Mouse (Mus musculus) testis, adult 2 months (tissue): ENCODE data around the gene Rpl32. TPM values are rescaled to one million over a fixed set of nuclear protein-coding genes. Genes with fewer than 3 reads are reported as not detected.

Source experiments
- H3K27ac ChIP-seq: fragments of 200-500 bp; 2 replicates; pipeline ENCODE4 v1.5.1; 2012; ENCODE audit warnings: low read depth, low read length; ENCODE audit not compliant: control insufficient read depth, insufficient read depth
- H3K27me3 ChIP-seq: fragments of 200-500 bp; 2 replicates; pipeline ENCODE4 v1.6.1; 2012; ENCODE audit warnings: mild to moderate bottlenecking, low read length, moderate library complexity; ENCODE audit not compliant: control insufficient read depth, insufficient read depth
- H3K36me3 ChIP-seq: fragments of 200-500 bp; 2 replicates; pipeline ENCODE4 v1.6.1; 2012; ENCODE audit warnings: mild to moderate bottlenecking, low read length; ENCODE audit not compliant: control insufficient read depth, insufficient read depth
- H3K4me1 ChIP-seq: fragments of 200-500 bp; 2 replicates; pipeline ENCODE4 v1.6.1; 2012; ENCODE audit warnings: low read length; ENCODE audit not compliant: control insufficient read depth, insufficient read depth
- H3K4me3 ChIP-seq: fragments of 200-500 bp; 2 replicates; pipeline ENCODE4 v1.5.1; 2012; ENCODE audit warnings: low read depth, mild to moderate bottlenecking, low read length, moderate library complexity, mixed read lengths; ENCODE audit not compliant: control insufficient read depth
- CTCF ChIP-seq: fragments of 200-500 bp; IDR thresholded peaks from 2 replicates; pipeline ENCODE4 v1.5.1; 2012; ENCODE audit warnings: low read depth, mild to moderate bottlenecking, inconsistent platforms, low read length, moderate library complexity; ENCODE audit not compliant: control insufficient read depth, insufficient read depth, insufficient replicate concordance
- POLR2A ChIP-seq: fragments of 200-500 bp; IDR thresholded peaks from 2 replicates; pipeline ENCODE4 v1.6.1; 2012; ENCODE audit warnings: low read depth, mild to moderate bottlenecking, inconsistent platforms, low read length, moderate library complexity; ENCODE audit not compliant: control insufficient read depth
- polyA plus RNA-seq: library from polyadenylated mRNA; depleted of rRNA; stranded (reverse); fragments of >200 nt; gene quantifications from 2 replicates; pipeline ENCODE4 v1.2.3, GENCODE M21; 2012

Rpl32 gene
- polyA plus RNA-seq, 1 experiment = 654 TPM

DNA sequence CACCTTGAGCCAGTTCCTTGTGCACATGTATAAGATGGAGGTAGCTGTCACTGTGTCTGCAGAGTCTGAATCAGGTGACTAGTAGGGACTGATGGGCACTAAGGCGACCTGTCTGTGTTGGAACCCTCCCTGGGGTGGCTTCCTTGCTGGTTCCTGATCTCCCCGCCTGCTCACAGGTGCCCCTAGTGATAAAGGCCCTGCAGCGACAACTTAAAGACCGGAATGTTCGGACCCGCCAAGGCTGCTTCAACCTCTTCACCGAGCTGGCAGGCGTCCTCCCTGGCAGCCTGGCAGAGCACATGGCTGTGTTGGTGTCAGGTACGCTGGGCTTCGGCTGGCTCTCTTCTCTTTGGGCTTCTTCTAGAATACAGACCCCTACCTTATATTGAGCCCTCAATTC is 17.5 kb downstream of the Rpl32 start:
- TF ChIP-seq POLR2A (no peak), CTCF (no peak)

DNA sequence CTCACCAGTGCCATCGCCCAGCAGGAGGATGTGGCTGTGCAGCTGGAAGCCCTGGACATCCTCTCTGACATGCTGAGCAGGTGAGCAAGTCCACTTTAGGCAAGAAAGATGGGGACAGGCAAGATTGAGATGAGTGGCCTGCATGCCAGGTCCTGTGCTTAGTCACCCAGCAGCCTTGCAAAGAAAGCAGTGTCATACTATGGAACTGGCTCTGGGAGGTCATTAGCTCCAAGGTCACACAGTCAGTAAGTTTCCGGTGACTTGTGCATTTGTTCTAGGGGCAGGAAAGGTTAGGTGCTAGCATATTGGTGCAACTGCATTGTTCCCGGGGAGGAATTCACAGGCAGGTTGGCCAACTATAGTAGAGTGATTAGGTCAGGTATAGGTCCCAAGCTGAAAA is 25.8 kb downstream of the Rpl32 start:
- no peak for TF ChIP-seq POLR2A
- no peak for TF ChIP-seq CTCF
- no peaks in the 10 kb centered on the region; the same call in none of the 2 replicates for H3K36me3 ChIP-seq

More for the DNA sequence above, 17.5 kb downstream of the Rpl32 start:
- no peaks in the 10 kb centered on the region for H3K27me3 ChIP-seq
- H3K4me1 ChIP-seq = no peaks in the 10 kb centered on the region
- no peak overlapping the region for H3K4me3 ChIP-seq
- H3K27ac ChIP-seq = no peak overlapping the region
- peaks cover 4% of the 10 kb centered on the region for H3K36me3 ChIP-seq

DNA sequence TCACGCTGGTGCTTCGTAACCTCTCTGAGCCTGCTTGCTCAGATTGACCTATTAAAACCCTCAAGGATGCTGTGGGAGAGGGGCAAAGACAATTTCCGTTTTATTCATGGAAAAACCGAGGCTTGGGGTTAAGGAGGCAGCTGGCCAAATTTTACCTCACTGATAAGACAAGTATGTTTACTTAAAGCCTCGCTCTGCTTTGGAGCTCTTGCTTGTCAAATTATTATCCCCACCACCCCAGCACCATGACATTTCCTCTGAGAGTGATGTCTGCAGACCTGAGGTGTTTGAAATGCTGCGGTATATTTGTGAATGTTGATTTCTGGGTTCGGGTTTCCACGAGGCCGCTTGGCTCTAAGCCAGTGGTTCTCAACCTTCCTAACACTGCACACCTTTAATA is 32.2 kb downstream of the Rpl32 start:
- H3K27ac ChIP-seq = no peak overlapping the region

More for the DNA sequence above, 25.8 kb downstream of the Rpl32 start:
- no peak overlapping the region for H3K4me3 ChIP-seq
- no peak overlapping the region for H3K27ac ChIP-seq
- H3K4me1 ChIP-seq = no peaks in the 10 kb centered on the region
- no peaks in the 10 kb centered on the region for H3K27me3 ChIP-seq

DNA sequence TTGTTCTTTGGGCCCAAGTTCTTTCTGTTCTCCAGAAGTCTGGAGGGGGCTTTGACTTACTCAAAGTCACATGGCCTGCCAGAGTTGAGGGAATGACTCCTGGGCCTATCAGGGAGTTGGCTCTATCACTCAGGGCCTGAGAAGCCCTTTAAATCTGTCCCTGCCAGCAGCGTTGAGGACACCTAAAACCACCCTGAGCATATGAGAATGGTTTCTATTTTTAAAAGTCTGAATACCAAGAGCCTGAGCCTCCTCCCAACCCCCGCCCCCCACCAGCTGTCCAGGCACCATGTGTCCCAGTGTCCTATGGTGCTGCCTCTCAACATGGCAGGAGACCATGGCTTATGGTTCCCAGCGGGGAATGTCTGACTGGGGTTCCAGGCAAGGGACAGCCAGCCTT is 32.7 kb downstream of the Rpl32 start:
- Histone ChIP-seq H3K4me3 (no peak overlapping the region), H3K27ac (no peak overlapping the region), H3K27me3 (no peaks in the 10 kb centered on the region), H3K4me1 (peaks cover 12% of the 10 kb centered on the region), H3K36me3 (no peaks in the 10 kb centered on the region)
- TF ChIP-seq POLR2A (no peak), CTCF (no peak)

More for the DNA sequence above, 32.2 kb downstream of the Rpl32 start:
- Histone ChIP-seq H3K4me3 (no peak overlapping the region), H3K27me3 (no peaks in the 10 kb centered on the region), H3K36me3 (no peaks in the 10 kb centered on the region), H3K4me1 (peaks cover 12% of the 10 kb centered on the region)
- TF ChIP-seq POLR2A = no peak
- TF ChIP-seq CTCF = no peak

DNA sequence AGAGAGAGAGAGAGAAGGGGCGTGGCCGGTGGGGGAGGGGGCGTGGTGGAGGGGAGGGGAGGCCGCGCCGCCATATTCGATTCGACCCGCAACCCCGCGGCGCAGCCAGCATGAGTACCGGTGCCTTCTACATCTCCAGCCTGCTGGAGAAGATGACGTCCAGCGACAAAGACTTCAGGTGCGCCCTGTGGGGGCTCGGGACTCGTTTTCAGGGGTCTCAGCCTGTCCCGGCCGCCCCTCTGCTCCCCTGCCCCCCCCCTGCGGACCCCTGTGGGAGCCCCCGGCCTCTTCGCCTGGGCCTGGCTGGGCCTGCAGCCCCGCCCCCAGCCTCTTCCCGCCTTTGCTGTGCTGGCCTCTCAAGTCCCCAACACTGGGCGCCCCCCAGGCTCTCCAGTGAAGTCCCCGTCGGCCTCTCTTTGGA is 34.0 kb downstream of the Rpl32 start, which contains the start of gene Cand2:
Cand2 (plus strand) TSS at position 38 of the 421 bp plus-strand sequence.
- H3K27ac ChIP-seq = no peak within 1 kb of the TSS
- TF ChIP-seq CTCF (no peak), POLR2A (no peak)

DNA sequence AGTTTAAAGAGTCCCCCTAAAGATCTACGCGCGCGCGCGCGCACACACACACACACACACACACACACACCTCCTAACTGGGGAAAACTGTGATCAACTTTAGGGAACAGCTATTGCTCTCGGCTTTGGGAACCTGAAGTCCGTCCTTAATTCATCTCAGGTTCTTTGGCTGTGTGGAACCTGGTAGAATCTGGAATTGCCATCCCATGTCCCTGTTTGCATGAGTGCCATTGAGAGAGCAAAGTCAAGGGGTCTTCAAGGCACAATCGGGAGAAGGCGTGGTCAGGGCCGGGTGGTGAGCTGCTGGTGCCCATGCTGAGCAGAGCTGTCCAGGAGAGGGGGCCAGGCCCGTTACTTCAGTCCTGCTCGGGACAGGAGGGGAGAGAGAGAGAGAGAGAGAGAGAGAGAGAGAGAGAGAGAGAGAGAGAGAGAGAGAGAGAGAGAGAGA is 34.6 kb downstream of the Rpl32 start:
- peak overlapping the region; percentile 95 for H3K4me3 ChIP-seq
- TF ChIP-seq CTCF (no peak), POLR2A (no peak)
- H3K27ac ChIP-seq = no peak overlapping the region
- no peaks in the 10 kb centered on the region for H3K27me3 ChIP-seq
- H3K4me1 ChIP-seq = peaks cover 14% of the 10 kb centered on the region
- no peaks in the 10 kb centered on the region for H3K36me3 ChIP-seq

More for the DNA sequence above, 34.0 kb downstream of the Rpl32 start, which contains the start of gene Cand2:
- Histone ChIP-seq H3K36me3 (no peaks in the 10 kb centered on the region), H3K4me1 (peaks cover 14% of the 10 kb centered on the region), H3K27me3 (no peaks in the 10 kb centered on the region), H3K4me3 (peak within 1 kb of the TSS; percentile 95)

DNA sequence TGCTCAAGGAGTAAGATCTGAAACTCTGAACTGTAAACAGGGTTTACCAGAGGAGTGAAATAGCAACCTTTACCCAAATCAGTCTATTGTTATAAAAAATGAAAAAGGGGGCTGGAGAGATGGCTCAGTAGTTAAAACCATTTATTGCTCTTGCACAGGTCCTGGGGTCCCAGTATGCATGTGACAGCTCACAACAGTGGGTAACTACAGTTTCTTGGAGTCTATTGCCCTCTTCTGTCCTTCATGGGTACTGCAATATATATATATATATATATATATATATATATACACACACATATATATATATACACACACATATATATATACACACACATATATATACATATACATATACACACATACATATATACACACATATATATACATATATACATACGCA is 35.9 kb downstream of the Rpl32 start:
- TF ChIP-seq POLR2A = no peak
- no peak for TF ChIP-seq CTCF
- Histone ChIP-seq H3K36me3 (no peaks in the 10 kb centered on the region), H3K4me3 (no peak overlapping the region), H3K4me1 (peaks cover 14% of the 10 kb centered on the region), H3K27ac (no peak overlapping the region), H3K27me3 (no peaks in the 10 kb centered on the region)
